ENCODE assay signal across 9 mouse cellular contexts in genomic region chr6:146912835-146913488, GRCm38 (mm10). TPM values are rescaled to one million over a fixed set of nuclear protein-coding genes. Genes with fewer than 3 reads are reported as not detected.
DNase-seq lines count a peak whose midpoint lies in the region; ATAC-seq lines count a peak whose summit lies in the region.
"Had no signal": no experiment of that assay in that cellular context is flagged by ENCODE, and none has a peak within 500 bp of the region (broad histone marks: within the 10 kb centered on the region; RNA-seq: fewer than 3 reads in every experiment).

No protein-coding gene starts in this region.

- no peaks in the 10 kb centered on the region for H3K36me3 ChIP-seq in heart, embryonic 11.5 days (ENCODE audit: control insufficient read depth, insufficient read depth, low read length)

- WGBS in heart, embryonic 11.5 days (ENCODE audit: insufficient replicate concordance): 23% methylated on average over 3 of the region's 3 CpGs

- no peak overlapping the region for H3K4me3 ChIP-seq in heart, embryonic 11.5 days (ENCODE audit: low read depth, low read length)

- peak overlapping the region; percentile 64 for H3K27ac ChIP-seq in heart, embryonic 11.5 days (ENCODE audit: low read depth, low read length)

- intact Hi-C loops in gastrocnemius, postnatal 14 days (cut with DNase I; ENCODE audit: low total_unique reads): no loop called here
- intact Hi-C loops in left cerebral cortex, postnatal 10 days (cut with DNase I): no loop called here

- ATAC-seq in heart, embryonic 11.5 days (replicated peaks; ENCODE audit: insufficient number of reproducible peaks, low FRiP score, low TSS enrichment): no peak
- ATAC-seq in megakaryocyte progenitor cell, adult 5-6 weeks (replicated peaks; ENCODE audit: poor library complexity): peak; percentile 58

- no peak overlapping the region for H3K9ac ChIP-seq in heart, embryonic 11.5 days (ENCODE audit: low read depth, low read length)

- DNase-seq in gastrocnemius, postnatal 14 days: peak; percentile 8
- DNase-seq in gastrocnemius, postnatal 4 days (ENCODE audit: low spot score in 2 of 2): no peak
- DNase-seq in kidney, postnatal 25 days: peak; percentile 67 to 91
- DNase-seq in urinary bladder, postnatal 36 days (ENCODE audit: low spot score in 2 of 2): no peak
- DNase-seq in left cerebral cortex, postnatal 10 days (ENCODE audit: extremely low spot score in 1 of 2, low spot score in 2 of 2): no peak
- no peak for DNase-seq in thymus, adult 18-20 months

- peaks cover 53% of the 10 kb centered on the region for H3K4me1 ChIP-seq in heart, embryonic 11.5 days (ENCODE audit: control insufficient read depth, insufficient read depth, low read length)

- H3K9me3 ChIP-seq in heart, embryonic 11.5 days (replicated peaks; ENCODE audit: control insufficient read depth, low read length): no peaks in the 10 kb centered on the region

- no peak overlapping the region for H3K4me2 ChIP-seq in heart, embryonic 11.5 days
- H3K4me2 ChIP-seq: midbrain, embryonic 11.5 days had no signal

- H3K27me3 ChIP-seq in heart, embryonic 11.5 days (ENCODE audit: control insufficient read depth, insufficient read depth, low read length): no peaks in the 10 kb centered on the region

RNA-seq across cellular contexts. Expression of gene Ppfibp1, which starts 24.7 kb away (rescaled TPM):
- total RNA-seq in gastrocnemius, postnatal 14 days (2021): 10 to 100 TPM; 43.5 to 49.8 TPM
- 10 to 100 TPM; 72.1 to 73.6 TPM for total RNA-seq in gastrocnemius, postnatal 4 days (2021)
- 78.0 and 86.2 TPM in 2 replicates for polyA plus RNA-seq in heart, embryonic 11.5 days (2014; fragmentation: Nextera tagmentation; extraction: Ambion mirVana)
- total RNA-seq in megakaryocyte progenitor cell, adult 5-6 weeks (2015): 6.8 and 9.5 TPM in 2 replicates
- 9.8 and 19.6 TPM in 2 replicates for total RNA-seq in megakaryocyte progenitor cell, adult 5-6 weeks (2017)
- 100 to 1,000 TPM in 1 of 2 experiments, 10 to 100 TPM in 1; 96.3 to 100 TPM for total RNA-seq in left cerebral cortex, postnatal 10 days (2021)

RNA-seq across cellular contexts. Expression of gene 1700034J05Rik, which starts 41.3 kb away (rescaled TPM):
- not detected for total RNA-seq in gastrocnemius, postnatal 14 days (2021)
- total RNA-seq in gastrocnemius, postnatal 4 days (2021): not detected
- 0.21 and 0.42 TPM in 2 replicates for polyA plus RNA-seq in heart, embryonic 11.5 days (2014; fragmentation: Nextera tagmentation; extraction: Ambion mirVana)
- total RNA-seq in megakaryocyte progenitor cell, adult 5-6 weeks (2015): not detected in 2 replicates
- not detected in 2 replicates for total RNA-seq in megakaryocyte progenitor cell, adult 5-6 weeks (2017)
- total RNA-seq in left cerebral cortex, postnatal 10 days (2021): not detected

Comparison
In these comparisons a context has a peak if more than half of its experiments do, and no peak if none do; other contexts are left out.
1. DNase-seq: peak in gastrocnemius, postnatal 14 days (single experiment) and kidney, postnatal 25 days (2 of 2); none in gastrocnemius, postnatal 4 days (0 of 2), urinary bladder, postnatal 36 days (0 of 2), left cerebral cortex, postnatal 10 days (0 of 2) and thymus, adult 18-20 months (0 of 2).